Mouse (Mus musculus): Measurements from ENCODE around the gene Pnrc2. TPM values are rescaled to one million over a fixed set of nuclear protein-coding genes. Genes with fewer than 3 reads are reported as not detected.

Gene Pnrc2
- polyA plus RNA-seq, 1 experiment: 23.5 TPM

DNA sequence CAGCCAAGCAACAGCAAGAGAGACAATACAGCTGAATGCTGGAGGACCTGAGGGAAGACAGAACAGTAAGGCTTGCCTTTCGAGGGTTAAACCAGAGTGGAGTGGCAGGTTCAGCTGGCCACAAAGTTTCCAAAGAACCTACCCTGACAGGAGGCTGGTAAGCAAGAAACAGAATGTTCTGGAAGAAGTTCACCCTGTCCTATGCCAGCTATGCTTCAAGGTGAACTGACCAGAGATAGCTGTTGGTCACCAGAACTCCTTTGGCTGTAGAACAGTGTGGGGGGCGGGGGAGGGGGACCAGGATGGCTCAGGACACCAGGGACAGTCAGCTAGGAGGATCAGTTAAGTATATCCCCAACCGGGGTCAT is 34.7 kb downstream of the Pnrc2 start:
- 74% methylated on average over 3 of the region's 3 CpGs for WGBS
- no peak for DNase-seq (ENCODE audit: low read depth, low spot score)

DNA sequence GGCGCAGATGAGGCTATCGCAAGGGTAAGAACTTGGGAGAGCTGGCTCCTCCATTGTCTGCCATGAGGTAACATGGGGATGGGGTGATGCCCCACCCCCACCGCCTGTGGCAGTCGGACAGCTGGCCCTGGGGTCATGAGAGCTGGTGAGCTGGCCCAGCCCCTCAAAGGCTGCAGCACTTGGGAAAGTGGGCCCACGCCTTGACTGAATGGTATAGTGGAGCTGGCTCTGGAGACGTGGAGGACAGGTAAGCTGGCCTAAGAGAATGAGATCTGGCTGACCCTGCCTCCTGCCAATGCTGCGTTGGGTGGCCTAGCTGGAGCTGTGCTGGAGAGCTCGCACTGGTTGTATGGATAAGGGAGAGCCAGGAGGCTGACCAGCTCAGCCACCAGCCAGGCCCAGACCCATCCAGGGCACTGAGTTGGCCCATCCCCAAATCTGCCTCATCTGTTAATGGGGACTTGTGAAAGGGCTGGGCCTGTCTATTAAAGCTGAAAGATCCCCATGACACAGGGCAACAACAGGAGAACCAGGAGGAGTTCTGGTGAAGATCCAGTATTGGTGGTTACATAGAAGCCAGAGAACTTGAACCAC is 39.4 kb downstream of the Pnrc2 start:
- DNase-seq (ENCODE audit: low read depth, low spot score): no peak
- WGBS: 96% methylated on average over 8 of the region's 8 CpGs

DNA sequence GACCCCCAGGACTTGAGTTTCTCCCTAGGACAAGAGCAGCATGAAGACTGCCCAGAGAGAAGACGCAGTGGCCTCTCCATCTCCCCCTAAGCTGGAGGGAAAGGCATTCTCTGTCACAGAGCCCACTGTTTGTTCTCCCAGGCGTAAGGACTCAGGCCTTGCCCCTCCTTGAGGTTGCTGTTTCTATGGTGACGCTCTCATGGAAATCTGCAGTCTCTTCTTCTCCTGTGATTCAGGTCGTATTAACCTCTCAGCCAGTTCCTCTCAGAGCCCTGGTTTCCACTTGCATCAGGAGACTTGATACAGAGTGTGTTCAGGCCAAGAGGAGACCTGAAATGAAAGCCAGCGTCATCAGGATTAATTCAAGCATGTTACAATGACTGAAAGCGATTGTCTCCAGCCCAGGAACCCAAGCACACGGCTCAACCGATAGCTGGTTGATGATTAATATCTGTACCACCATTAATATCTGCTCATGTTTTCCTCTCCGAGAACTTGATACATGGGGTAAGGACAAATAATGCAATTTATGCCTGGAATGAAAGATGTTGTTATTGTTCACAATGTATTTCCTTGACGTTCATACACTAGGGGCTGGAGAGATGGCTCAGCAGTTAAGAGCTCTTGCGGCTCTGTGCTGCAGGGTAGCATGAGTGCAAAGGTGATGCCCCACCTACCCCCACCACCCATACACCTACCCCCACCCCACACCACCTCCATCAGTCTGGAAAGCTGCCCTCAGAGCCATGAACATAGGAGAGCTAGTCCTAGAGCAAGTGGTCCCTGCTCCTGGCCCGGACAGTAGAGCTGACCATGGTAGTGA is 40.1 kb downstream of the Pnrc2 start:
- 85% methylated on average over 12 of the region's 12 CpGs for WGBS
- DNase-seq (ENCODE audit: low read depth, low spot score): no peak

DNA sequence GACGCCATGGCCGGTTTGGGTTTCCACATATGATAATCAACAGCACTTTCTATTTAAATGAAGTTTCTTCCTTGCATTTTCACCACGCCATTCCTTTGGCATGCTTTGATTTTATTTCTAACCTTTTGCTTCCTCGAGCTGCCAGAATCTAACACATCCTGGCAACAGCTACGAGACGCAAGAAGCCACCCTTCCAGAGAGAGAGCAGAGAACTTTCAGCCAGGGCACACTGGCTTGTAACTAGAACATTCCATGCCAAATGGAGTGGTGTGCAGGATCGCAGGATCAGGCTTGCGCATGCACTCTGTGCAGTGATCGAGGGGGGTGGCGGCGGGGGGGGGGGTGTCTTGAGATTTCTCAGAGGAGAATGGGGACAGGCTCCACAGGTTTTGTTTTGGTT is 41.6 kb downstream of the Pnrc2 start:
- DNase-seq (ENCODE audit: low read depth, low spot score): no peak
- WGBS: 70% methylated on average over 11 of the region's 11 CpGs

GRCm38 (mm10) chr4:135828491-135828890 is 45.2 kb downstream of the Pnrc2 start:
- DNase-seq (ENCODE audit: low read depth, low spot score): no peak
- 27% methylated on average over 11 of the region's 11 CpGs for WGBS

DNA sequence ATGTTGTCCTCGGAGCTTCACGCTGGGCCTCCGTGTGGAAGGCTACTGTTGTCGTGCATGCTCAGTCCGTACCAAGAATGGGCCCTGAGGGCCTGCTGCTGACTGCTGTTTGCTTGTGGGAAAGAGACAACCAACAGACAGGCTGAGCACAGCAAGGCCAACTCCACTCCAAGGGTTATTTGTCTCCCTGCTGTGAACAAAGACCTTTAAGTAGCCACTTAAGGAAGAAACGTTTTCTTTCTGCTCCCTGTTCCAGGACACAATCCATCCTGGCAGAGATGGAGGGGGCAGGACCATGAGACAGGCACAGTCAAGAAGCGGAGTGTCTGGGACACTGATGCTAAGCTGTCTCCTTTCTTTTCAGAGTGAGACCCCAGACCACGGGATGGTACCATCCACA is 49.4 kb downstream of the Pnrc2 start:
- no peak for DNase-seq (ENCODE audit: low read depth, low spot score)
- 50% methylated on average over 8 of the region's 8 CpGs for WGBS

DNA sequence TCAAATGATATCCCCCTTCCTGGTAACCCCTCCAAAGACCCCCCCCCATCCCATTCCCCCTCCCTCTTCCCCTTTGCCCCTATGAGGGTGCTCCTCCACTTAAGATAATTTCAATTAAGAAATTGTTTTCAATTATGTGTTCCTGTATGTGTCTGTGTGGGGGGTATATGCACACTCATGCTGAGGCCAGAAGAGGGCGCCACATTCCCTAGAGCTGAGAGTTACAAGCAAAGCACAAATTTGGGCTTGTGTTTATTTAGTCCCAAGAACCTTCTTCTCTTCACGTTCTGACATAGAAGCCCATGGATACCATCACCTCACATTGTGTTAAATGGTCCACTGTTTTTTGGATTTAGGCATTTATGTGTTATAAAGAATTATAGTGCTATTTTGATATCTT is 50.4 kb downstream of the Pnrc2 start:
- 50% methylated on average over 2 of the region's 2 CpGs for WGBS
- DNase-seq (ENCODE audit: low read depth, low spot score): no peak

DNA sequence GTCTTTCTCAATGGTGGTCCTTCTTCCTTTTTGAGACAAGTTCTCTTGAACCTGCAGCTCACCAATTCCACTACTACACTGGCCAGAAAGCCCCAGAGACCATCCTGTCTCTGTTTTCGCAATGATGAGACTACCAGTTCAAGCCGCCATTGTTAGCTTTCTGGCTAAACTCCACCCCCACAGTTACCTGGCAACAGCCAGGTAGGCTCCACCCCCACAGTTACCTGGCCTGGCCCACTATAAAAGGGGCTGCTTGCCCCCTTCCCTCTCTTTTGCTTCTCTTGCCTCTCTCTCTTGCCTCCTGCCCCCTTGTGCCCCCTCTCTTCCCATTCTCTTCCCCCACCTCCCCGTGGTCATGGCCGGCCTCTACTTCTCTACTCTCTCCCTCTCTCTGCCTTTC is 51.9 kb downstream of the Pnrc2 start:
- DNase-seq (ENCODE audit: low read depth, low spot score): no peak
- 91% methylated on average over 4 of the region's 4 CpGs for WGBS

Other genes with a start within 250 kb of the Pnrc2 start
- 6.8 and 10.9 TPM in 2 replicates for gene Ifnlr1, start 187.6 kb downstream of the Pnrc2 start, polyA plus RNA-seq (2012; rRNA removed)
- 32.7 and 106 TPM in 2 replicates for gene Il22ra1, start 145.7 kb downstream of the Pnrc2 start, polyA plus RNA-seq (2012; rRNA removed)
- 1.1 and 1.3 TPM in 2 replicates for gene Myom3, start 114.1 kb downstream of the Pnrc2 start, polyA plus RNA-seq (2012; rRNA removed)
- 35.9 and 51.4 TPM in 2 replicates for gene Srsf10, start 18.1 kb downstream of the Pnrc2 start, polyA plus RNA-seq (2012; rRNA removed)
- 1.5 and 2.2 TPM in 2 replicates for gene Cnr2, start 21.5 kb upstream of the Pnrc2 start, polyA plus RNA-seq (2012; rRNA removed)
- gene Fuca1, start 46.9 kb upstream of the Pnrc2 start, polyA plus RNA-seq (2012; rRNA removed): 145 and 165 TPM in 2 replicates
- gene Hmgcl, start 72.6 kb upstream of the Pnrc2 start, polyA plus RNA-seq (2012; rRNA removed): 68.5 and 77.9 TPM in 2 replicates
- 276 and 295 TPM in 2 replicates for gene Gale, start 89.9 kb upstream of the Pnrc2 start, polyA plus RNA-seq (2012; rRNA removed)
- 123 and 127 TPM in 2 replicates for gene Lypla2, start 98.8 kb upstream of the Pnrc2 start, polyA plus RNA-seq (2012; rRNA removed)
- gene Pithd1, start 113.4 kb upstream of the Pnrc2 start, polyA plus RNA-seq (2012; rRNA removed): 32.6 and 35.3 TPM in 2 replicates
- 11.4 and 12.3 TPM in 2 replicates for gene Eloa, start 147.9 kb upstream of the Pnrc2 start, polyA plus RNA-seq (2012; rRNA removed)
- 386 and 417 TPM in 2 replicates for gene Rpl11, start 179.6 kb upstream of the Pnrc2 start, polyA plus RNA-seq (2012; rRNA removed)